Mouse (Mus musculus) stomach, embryonic 16.5 days (tissue): ENCODE data around the gene Rnf135. TPM values are rescaled to one million over a fixed set of nuclear protein-coding genes. Genes with fewer than 3 reads are reported as not detected.
A peak's percentile ranks its signal among the peaks of the same experiment; 100 is the strongest.
"Not testable (repeated sequence)": the region's sequence is repeated elsewhere in the genome, so short reads cannot be mapped to it uniquely, and the experiment has no call there.

ENCODE experiments used
- ATAC-seq: fragments of 200-750 bp; cut with Nextera tagmentation; 2 replicates; pipeline ENCODE4 v1.8.0; 2017; ENCODE audit warnings: moderate number of reproducible peaks, moderate TSS enrichment; ENCODE audit not compliant: insufficient read depth, low FRiP score
- H3K27ac ChIP-seq: fragments of 300-500 bp; sonication (generic); 2 replicates; pipeline ENCODE4 v1.5.1; 2014; ENCODE audit warnings: low read length
- H3K27me3 ChIP-seq: fragments of 300-500 bp; sonication (generic); 2 replicates; pipeline ENCODE4 v1.6.1; 2014; ENCODE audit warnings: low read length, control low read depth, mixed read lengths; ENCODE audit not compliant: control insufficient read depth, insufficient read depth
- H3K36me3 ChIP-seq: fragments of 300-500 bp; sonication (generic); 2 replicates; pipeline ENCODE4 v1.6.1; 2014; ENCODE audit warnings: low read length; ENCODE audit not compliant: control insufficient read depth, insufficient read depth
- H3K4me1 ChIP-seq: fragments of 300-500 bp; sonication (generic); 2 replicates; pipeline ENCODE4 v1.6.1; 2014; ENCODE audit warnings: low read length, control low read depth, mixed read lengths; ENCODE audit not compliant: control insufficient read depth, insufficient read depth
- H3K4me2 ChIP-seq: fragments of 300-500 bp; sonication (generic); 2 replicates; pipeline ENCODE4 v1.6.1; 2014; ENCODE audit warnings: low read depth, low read length, mixed read lengths
- H3K4me3 ChIP-seq: fragments of 300-500 bp; sonication (generic); replicated peaks from 2 replicates; pipeline ENCODE4 v1.5.1; 2014; ENCODE audit warnings: mild to moderate bottlenecking, low read length
- H3K9ac ChIP-seq: fragments of 300-500 bp; sonication (generic); 2 replicates; pipeline ENCODE4 v1.6.1; 2014; ENCODE audit warnings: low read length
- H3K9me3 ChIP-seq: fragments of 300-500 bp; sonication (generic); replicated peaks from 2 replicates; pipeline ENCODE4 v1.6.1; 2016; ENCODE audit warnings: low read length, control low read depth; ENCODE audit not compliant: control insufficient read depth
- WGBS: fragments of 180-500 bp; shearing (Covaris S2); extraction: QIAGEN DNeasy Blood & Tissue Kit; methylation state at CpG from one replicate; pipeline ENCODE4 v1.1.7; 2014; 5-methylcytosine and 5-hydroxymethylcytosine counted together
- polyA plus RNA-seq: library from polyadenylated mRNA; unstranded; fragments of >200 nt; fragmentation: Nextera tagmentation; extraction: Ambion mirVana; gene quantifications from 2 replicates; pipeline ENCODE4 v1.2.1, GENCODE M21; 2015

The Rnf135 gene
- polyA plus RNA-seq, 1 experiment from 2014 or later = 11.6 TPM

- Histone ChIP-seq H3K27ac (no peak overlapping the region; the same call in 1 of the 2 replicates), H3K9ac (no peak overlapping the region), H3K4me2 (no peak overlapping the region), H3K4me3 (no peak overlapping the region), H3K9me3 (no peaks in the 10 kb centered on the region), H3K36me3 (no peaks in the 10 kb centered on the region), H3K27me3 (no peaks in the 10 kb centered on the region), H3K4me1 (peaks cover 4% of the 10 kb centered on the region; the same call in 1 of the 2 replicates)
- 70% methylated on average over 6 of the region's 6 CpGs for WGBS
- no peak for ATAC-seq
Observed at GRCm38 (mm10) chr11:80147748-80148147, 35.9 kb upstream of the Rnf135 start.

GRCm38 (mm10) chr11:80148313-80148712, 35.3 kb upstream of the Rnf135 start:
- H3K36me3 ChIP-seq = no peaks in the 10 kb centered on the region
- ATAC-seq = peak; percentile 69
- no peaks in the 10 kb centered on the region for H3K27me3 ChIP-seq
- H3K4me1 ChIP-seq = no peaks in the 10 kb centered on the region; the same call in 1 of the 2 replicates
- no peaks in the 10 kb centered on the region for H3K9me3 ChIP-seq
- no peak overlapping the region for H3K4me3 ChIP-seq
- WGBS = 29% methylated on average over 1 of the region's 1 CpGs
- no peak overlapping the region for H3K9ac ChIP-seq
- no peak overlapping the region for H3K4me2 ChIP-seq
- H3K27ac ChIP-seq = no peak overlapping the region

- not testable (repeated sequence) for H3K4me2 ChIP-seq, ATAC-seq, H3K9me3 ChIP-seq, H3K36me3 ChIP-seq, H3K27ac ChIP-seq, H3K4me1 ChIP-seq, H3K4me3 ChIP-seq, H3K27me3 ChIP-seq, H3K9ac ChIP-seq
- 47% methylated on average over 1 of the region's 4 CpGs for WGBS
Observed at GRCm38 (mm10) chr11:80148974-80149373, 34.7 kb upstream of the Rnf135 start.

GRCm38 (mm10) chr11:80149412-80150023, 34.1 kb upstream of the Rnf135 start:
- ATAC-seq = no peak
- H3K27me3 ChIP-seq = peaks cover 2% of the 10 kb centered on the region
- no peaks in the 10 kb centered on the region for H3K36me3 ChIP-seq
- peaks cover 3% of the 10 kb centered on the region; the same call in 1 of the 2 replicates for H3K4me1 ChIP-seq
- WGBS = 79% methylated on average over 8 of the region's 8 CpGs
- H3K4me2 ChIP-seq = no peak overlapping the region
- no peak overlapping the region for H3K9ac ChIP-seq
- no peak overlapping the region for H3K27ac ChIP-seq
- no peak overlapping the region for H3K4me3 ChIP-seq
- H3K9me3 ChIP-seq = no peaks in the 10 kb centered on the region

- H3K9me3 ChIP-seq = no peaks in the 10 kb centered on the region
- peaks cover 7% of the 10 kb centered on the region for H3K27me3 ChIP-seq
- no peak overlapping the region for H3K27ac ChIP-seq
- 66% methylated on average over 5 of the region's 5 CpGs for WGBS
- no peak for ATAC-seq
- H3K4me2 ChIP-seq = no peak overlapping the region
- H3K4me1 ChIP-seq = peaks cover 3% of the 10 kb centered on the region; the same call in 1 of the 2 replicates
- H3K36me3 ChIP-seq = no peaks in the 10 kb centered on the region
- H3K9ac ChIP-seq = no peak overlapping the region
- H3K4me3 ChIP-seq = no peak overlapping the region
Observed at GRCm38 (mm10) chr11:80150566-80150965, 33.1 kb upstream of the Rnf135 start.

GRCm38 (mm10) chr11:80151541-80151940, 32.1 kb upstream of the Rnf135 start:
- Histone ChIP-seq H3K4me3 (no peak overlapping the region), H3K4me1 (0 out of 2 replicates have a peak, but pooled peaks cover 3% of the 10 kb centered on the region), H3K36me3 (no peaks in the 10 kb centered on the region), H3K9me3 (no peaks in the 10 kb centered on the region), H3K27me3 (peaks cover 7% of the 10 kb centered on the region), H3K9ac (no peak overlapping the region), H3K4me2 (no peak overlapping the region), H3K27ac (no peak overlapping the region)
- WGBS = 44% methylated on average over 2 of the region's 2 CpGs
- no peak for ATAC-seq

- no peak for ATAC-seq
- 0 out of 2 replicates have a peak, but pooled peaks cover 3% of the 10 kb centered on the region for H3K4me1 ChIP-seq
- WGBS = 53% methylated on average over 8 of the region's 8 CpGs
Observed at GRCm38 (mm10) chr11:80152376-80152775, 31.3 kb upstream of the Rnf135 start.

GRCm38 (mm10) chr11:80153857-80154495, 29.7 kb upstream of the Rnf135 start, which contains the start of gene Adap2:
TSS of gene Adap2 (plus strand) at chr11:80154105.
- Histone ChIP-seq H3K36me3 (no peaks in the 10 kb centered on the region), H3K9me3 (no peaks in the 10 kb centered on the region), H3K4me3 (peak within 1 kb of the TSS; percentile 63), H3K4me1 (0 out of 2 replicates have a peak, but pooled peaks cover 3% of the 10 kb centered on the region), H3K4me2 (peak within 1 kb of the TSS; percentile 86), H3K27me3 (peaks cover 7% of the 10 kb centered on the region), H3K9ac (peak within 1 kb of the TSS; percentile 75), H3K27ac (no peak within 1 kb of the TSS)
- WGBS = 1% methylated on average over 42 of the region's 47 CpGs
- ATAC-seq = peak; percentile 94

More at GRCm38 (mm10) chr11:80152376-80152775, 31.3 kb upstream of the Rnf135 start:
- H3K4me3 ChIP-seq = no peak overlapping the region
- H3K9me3 ChIP-seq = no peaks in the 10 kb centered on the region
- peaks cover 7% of the 10 kb centered on the region for H3K27me3 ChIP-seq
- H3K36me3 ChIP-seq = no peaks in the 10 kb centered on the region
- no peak overlapping the region for H3K9ac ChIP-seq
- no peak overlapping the region for H3K4me2 ChIP-seq
- H3K27ac ChIP-seq = no peak overlapping the region

- H3K4me2 ChIP-seq = peak overlapping the region; percentile 86
Observed at GRCm38 (mm10) chr11:80154501-80154900, 29.1 kb upstream of the Rnf135 start.

More at GRCm38 (mm10) chr11:80154501-80154900, 29.1 kb upstream of the Rnf135 start:
- Histone ChIP-seq H3K27ac (no peak overlapping the region), H3K36me3 (no peaks in the 10 kb centered on the region), H3K4me1 (0 out of 2 replicates have a peak, but pooled peaks cover 3% of the 10 kb centered on the region), H3K9me3 (no peaks in the 10 kb centered on the region), H3K27me3 (peaks cover 7% of the 10 kb centered on the region), H3K4me3 (peak overlapping the region; percentile 63), H3K9ac (peak overlapping the region; percentile 75)
- no peak for ATAC-seq
- 26% methylated on average over 25 of the region's 25 CpGs for WGBS
